Mouse (Mus musculus): ENCODE data around the gene Cul9.
A peak's percentile ranks its signal among the peaks of the same experiment; 100 is the strongest.
"Not testable (repeated sequence)": the region's sequence is repeated elsewhere in the genome, so short reads cannot be mapped to it uniquely, and the experiment has no call there.

The Cul9 gene

DNA sequence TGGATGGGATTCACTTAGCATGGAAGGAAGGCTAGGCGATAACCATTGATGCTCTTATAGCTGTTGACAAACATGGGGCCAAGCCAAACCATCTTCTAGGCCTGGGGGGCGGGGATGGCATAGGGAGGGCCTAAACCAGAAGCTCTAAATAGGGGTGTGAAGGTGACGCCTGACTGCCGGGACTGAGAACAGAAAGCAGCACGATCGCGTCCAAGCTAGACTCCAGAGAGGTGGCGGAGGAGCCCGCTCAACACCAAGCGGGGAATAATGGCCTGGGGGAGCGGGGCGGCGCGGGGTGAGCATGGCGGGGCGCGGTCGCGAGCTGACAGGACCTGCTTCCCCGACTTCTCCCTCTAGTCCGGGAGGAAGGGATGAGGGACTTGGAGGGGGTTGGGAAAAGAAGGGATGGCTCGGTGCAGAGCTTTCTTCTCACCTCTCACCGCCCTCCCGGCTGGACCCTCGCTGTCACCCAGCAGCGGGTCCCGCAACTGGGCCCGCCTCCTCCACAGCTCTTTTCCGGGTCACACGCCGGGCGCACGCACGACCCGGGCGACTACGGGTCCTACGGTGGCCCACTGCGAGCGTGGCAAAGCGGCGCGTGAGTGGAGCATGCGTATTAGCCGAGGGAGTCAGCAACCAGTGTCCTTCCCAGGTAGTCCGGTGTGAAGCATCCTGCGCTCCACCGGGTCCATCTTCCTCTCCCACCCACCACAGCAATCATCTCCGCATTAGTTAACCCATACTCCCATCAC lies at the start of gene Cul9:
Cul9 (minus strand) TSS at position 576 of the 752 bp plus-strand sequence.
- peak; percentile 64 to 65 for DNase-seq

DNA sequence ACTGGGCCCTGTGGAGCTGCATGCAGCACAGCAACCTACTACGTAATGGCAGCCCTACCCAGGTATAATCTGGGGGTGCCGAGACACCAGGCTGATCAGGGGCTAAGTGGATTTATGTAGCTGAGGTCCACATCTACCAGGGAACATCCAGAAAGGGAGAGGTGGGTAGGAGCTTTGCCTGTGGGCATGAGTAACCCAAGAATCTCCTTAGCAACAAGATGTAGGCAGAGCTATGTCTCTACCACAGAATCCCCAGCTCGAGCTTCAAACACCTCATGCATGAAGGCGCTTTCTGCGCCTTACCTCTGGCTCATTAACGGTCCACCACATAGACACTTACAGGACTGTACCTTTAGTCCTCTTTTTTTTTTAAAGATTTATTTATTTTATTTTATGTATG lies 49.1 kb upstream of the Cul9 start:
- no peak for DNase-seq

DNA sequence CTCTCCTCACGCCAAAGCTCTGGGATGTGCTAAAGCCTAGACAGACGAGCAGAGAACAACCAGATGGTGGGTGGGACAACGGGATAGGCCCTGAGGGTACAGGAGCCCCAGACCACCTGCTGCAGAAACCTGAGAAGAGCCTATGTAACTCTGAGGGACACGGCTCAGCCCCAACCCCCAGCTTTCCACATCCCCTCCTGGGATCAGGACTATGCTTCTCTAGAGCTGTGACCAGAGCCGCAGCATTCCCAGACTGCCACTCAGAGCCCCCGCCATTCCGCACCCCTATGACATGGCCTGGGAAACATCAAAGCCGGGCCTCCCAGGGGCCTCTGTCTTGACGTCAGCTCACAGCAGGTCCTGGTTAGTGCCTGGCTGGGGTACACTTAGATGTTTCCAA lies 48.4 kb upstream of the Cul9 start:
- no peak for DNase-seq

DNA sequence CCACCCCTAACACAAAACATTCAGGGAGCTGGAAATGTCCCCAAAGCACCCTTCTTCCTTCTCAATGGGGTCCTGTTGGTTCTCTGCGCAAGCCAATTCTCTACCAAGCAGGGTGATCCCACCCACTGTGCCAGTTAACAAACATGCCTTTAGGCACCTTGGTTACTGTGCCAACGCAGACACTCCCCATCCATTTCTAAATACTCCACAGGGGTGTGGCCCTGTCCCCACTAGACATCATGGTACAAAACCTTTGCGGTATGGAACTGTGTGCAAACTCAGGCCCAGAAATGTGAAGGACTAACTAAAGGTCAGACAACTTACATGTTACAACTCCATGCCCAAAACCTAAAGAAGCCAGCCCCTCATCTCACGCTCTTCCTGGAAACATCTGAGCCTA lies 46.9 kb upstream of the Cul9 start:
- no peak for DNase-seq

DNA sequence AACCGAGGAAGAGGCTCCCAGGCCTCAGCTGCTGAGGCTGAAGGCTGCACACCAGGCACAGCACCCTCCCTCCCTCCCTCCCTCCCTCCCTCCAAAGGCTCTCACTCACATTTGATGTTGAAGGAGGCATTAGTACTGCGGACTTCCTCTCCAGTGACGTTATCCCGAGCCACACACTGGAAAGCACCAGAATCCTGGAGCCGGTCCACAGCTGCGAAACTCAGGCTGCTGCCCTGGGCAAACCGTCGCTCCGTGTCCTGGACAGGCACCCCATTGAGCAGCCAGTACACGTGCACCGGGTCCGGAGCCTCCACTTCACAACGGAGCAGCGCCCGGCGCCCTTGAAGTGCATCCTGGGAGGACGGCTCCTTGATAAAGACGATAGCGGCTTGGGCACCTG lies 45.2 kb upstream of the Cul9 start:
- no peak for DNase-seq

DNA sequence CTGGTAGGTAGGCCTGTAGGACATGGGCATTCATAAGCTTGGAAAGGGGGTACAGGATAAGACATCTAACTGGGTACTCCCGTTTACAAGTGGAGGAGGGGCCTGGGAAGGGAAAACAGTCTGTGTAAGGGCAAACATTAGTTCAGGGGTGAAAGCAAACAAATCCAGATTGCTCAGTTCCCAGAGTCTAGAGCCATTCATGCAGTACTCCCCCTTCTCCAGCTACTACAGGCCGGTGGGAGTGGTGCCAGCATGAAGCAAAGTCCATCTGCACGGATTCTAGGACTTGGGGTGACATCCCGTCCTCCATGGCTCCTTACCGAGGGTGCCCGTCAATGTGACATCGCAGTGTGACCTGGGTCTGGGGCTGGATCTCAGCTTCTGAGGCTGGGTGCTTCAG lies 44.3 kb upstream of the Cul9 start:
- DNase-seq = no peak

DNA sequence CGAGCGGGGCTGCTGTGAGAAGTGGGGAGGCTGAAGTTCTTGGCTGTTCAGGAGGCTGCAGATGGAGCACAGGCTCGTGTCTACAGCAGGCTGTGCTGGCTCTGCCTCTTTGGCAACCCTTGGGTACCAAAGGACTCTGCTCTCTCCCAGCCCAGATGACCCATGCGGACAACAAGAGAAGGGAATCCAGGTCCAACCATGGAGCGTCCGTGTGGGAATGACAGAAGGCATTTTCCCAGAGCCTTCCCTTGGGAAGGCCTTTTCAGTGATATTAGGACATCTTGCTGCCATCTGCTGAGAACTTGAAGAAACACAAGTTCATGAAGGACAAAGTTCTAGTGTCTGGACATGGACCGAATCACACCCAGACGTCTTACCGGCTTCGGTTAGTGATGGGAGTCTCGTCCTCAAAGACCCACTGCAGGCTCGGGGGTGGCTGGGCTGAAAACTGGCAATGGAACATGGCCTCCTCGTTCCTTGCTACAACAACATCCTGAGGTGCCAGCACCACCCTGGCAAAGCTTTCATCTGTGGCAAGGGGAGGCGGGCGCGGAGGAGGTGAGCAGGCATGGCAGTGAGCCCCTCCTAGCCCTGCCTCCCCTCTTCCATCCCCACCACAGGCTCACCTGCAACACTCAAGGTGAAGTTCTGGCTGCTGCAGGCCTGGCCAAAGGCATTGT lies 43.6 kb upstream of the Cul9 start:
- DNase-seq = no peak

DNA sequence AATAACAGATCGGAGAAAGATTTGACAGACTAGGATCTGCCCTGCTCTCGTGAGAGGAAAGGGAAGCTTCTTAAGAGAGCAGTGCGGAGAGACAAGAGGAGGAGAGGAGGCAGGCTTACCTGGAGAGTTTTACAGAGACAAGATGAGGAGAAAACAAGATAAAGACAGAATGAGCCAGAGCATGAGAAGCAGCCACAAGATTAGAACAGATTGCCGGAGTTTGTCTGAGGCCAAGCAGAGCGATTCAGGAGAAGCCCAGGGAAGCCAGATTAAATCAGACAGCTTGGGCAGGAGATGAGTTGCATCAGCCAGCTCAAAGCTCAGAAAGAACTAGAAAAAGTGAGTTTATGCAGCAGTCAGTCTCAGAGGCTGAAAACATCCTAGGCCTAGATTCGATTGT lies 42.7 kb upstream of the Cul9 start:
- no peak for DNase-seq

DNA sequence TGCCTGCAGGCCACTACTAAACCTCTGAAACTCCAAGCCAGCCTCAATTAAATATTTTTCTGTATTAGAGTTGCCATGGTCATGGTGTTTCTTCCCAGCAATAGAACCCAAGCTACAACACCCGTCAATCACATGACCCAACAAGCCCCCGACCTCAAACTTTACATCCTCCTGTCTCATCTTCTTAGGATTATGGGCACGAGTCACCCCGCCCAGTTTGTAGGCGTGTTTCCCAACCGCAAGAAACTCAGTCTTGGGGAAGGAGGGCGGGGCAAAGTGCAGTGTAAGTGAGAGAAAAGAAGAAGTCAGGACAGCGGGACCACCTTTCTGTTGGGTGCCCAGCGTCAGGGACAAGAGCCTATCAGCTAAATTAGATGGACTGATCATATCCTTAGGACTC lies 42.0 kb upstream of the Cul9 start:
- no peak for DNase-seq

DNA sequence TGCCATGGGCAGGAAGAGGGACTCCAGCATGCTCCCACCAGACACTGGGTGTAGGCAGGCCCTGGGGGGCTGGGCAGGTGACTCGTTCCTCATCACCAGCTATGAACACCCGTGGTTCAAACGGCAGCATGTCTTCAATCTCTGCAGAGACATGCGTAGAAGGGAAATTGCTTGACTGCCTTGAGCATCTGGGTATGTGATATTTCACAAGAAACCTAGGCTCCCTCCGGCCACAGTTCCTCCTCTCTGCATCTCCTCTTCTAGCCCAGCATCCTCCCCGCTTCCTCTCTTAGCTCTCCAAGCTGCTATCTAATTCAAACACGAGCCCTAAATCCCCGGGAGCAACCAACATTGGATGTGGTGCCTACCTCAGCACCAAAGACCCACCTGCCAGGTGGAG lies 40.1 kb upstream of the Cul9 start:
- DNase-seq = no peak

DNA sequence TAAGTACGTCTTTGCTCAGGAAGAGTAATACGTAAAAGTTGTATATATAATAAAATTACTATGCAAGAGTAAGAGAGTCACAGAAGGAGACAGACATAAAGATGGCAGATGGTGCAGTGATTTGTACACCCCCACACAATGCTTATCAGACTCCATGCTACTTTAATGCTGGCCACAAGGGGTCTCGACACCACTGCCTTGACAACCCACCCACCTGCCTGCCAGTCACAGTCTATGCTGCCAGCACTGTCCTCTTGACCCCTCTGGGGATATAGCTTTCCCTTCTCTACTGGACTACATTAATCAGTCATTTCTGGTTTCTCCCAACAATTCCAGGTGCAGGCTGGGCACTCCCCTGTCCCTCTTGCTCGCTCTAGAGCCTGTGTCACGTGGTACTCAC lies 32.5 kb upstream of the Cul9 start:
- DNase-seq = no peak

DNA sequence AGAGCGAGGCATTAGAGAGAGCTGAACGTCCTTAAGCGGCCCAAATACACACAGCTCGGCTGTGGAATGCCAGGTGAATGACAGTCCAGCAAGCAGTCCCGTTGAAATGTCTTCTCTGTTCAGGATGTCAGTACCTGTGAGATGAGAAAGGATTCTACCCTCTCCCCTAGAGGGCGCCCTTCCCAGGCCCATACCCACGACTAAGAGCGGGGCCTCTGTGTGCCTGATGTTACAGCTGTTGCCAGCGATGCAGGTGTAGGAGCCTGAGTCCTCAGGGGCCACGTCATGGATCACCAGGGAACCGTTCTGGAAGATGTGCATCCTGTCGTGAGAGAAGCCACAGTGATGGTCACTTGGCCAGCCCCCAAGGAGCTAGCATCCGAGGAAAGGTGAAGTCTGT lies 29.9 kb upstream of the Cul9 start:
- peak; percentile 44 to 49 for DNase-seq

DNA sequence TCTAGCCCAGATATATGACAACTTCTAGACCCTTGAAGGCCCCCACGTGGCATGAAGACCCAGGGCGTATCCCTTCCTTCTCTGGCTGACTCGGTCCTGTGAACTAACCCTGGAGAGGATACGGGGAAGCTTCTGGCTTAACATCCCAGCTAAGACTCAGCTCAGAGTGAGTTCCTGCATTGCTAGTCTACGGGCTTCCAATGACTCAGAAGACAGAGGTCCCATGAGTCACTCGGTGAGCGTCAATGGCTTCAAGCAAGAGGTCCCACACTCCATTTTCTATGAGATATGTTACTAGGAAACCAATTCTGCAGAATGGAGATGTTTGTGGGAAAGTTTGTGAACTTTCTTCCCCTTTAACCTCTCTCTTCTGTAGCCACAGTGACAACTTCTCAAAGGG lies 28.3 kb upstream of the Cul9 start:
- no peak for DNase-seq

DNA sequence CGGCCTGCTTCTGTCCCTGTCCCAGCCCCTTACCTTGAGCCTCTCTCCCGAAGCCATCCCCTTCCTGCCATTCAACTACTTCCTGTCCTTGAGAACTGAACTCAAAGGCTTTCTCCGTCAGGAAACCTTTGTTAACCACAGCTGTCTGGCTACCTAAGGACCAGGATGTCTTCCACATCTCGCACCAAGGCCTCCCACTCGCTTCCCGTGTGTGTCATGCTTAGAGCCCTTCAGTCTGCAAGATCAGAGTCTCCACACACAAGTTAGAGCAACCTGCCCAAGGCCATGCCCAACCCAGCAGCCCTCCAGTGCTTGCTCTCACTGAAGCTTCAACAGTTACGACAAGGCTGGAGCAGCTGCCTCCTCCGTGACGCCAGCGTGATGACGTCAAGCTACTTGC lies 24.8 kb upstream of the Cul9 start:
- DNase-seq = no peak

DNA sequence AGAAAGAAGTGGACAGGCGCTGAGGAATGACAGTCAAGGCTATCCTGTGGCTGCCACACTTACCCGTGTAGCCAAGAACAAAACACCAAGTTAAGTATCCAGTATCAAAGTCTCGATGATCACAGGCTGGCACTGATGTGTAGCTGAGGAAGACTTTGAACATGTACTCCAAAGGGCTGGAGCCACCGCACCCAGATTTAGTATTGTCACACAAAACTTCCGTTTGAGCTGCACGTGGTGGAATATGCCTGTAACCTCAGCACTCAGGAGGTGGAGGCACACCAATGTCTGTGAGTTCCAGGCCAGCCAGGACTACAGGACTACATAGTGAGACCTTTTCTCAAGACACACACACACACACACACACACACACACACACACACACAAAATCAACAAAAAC lies 13.0 kb upstream of the Cul9 start:
- no peak for DNase-seq

DNA sequence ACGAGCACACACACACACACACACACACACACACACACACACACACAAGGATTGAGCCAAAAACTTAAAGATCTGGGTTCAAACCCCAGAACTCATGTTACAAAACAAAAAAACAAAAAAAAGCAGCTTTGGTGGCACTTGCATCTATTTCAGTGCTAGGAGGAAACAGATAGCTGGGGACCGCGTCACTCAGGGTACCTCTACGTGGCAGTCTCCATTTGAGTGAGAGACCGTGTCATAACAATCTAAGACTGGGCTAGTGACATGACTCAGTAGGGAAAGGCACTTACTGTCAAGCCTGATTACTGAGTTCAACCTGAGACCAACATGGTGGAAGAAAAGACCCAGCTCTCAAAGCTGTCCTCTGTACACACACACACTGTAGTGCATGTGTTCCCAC lies 12.0 kb upstream of the Cul9 start:
- DNase-seq = no peak

DNA sequence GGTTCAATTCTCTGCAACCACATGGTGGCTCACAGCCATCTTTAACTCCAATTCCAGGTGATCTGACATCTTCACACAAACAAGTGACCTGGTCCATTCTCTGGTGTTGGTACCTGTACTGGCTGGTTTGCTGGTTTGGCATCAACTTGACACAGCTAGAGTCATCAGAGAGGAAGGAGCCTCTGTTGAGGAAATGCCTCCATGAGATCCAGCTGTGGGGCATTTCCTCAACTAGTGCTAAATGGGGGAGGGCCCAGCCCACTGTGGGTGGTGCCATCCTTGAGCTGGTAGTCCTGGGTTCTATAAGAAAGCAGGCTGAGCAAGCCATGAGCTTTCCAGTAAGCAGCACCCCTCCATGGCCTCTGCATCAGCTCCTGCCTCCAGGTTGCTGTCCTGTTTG lies 11.1 kb upstream of the Cul9 start:
- not testable (repeated sequence) for DNase-seq

DNA sequence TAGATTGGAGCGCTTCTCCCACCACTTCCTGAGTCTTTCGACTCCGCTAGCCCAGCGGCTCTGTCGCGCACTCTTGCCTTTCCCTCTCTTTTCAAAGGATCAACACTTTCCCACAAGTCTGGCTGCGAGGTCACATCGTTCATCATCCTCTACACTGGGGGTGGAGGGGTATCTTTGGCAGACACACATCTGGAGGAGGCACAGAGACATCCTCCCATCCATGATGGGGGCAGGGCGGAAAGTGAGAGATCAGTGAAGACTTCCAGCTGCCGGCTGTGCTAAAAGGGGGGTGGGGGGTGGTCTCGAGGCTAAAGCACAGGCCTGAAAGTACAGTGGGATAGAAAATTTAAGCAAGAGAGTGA lies 10.4 kb upstream of the Cul9 start:
- no peak for DNase-seq

DNA sequence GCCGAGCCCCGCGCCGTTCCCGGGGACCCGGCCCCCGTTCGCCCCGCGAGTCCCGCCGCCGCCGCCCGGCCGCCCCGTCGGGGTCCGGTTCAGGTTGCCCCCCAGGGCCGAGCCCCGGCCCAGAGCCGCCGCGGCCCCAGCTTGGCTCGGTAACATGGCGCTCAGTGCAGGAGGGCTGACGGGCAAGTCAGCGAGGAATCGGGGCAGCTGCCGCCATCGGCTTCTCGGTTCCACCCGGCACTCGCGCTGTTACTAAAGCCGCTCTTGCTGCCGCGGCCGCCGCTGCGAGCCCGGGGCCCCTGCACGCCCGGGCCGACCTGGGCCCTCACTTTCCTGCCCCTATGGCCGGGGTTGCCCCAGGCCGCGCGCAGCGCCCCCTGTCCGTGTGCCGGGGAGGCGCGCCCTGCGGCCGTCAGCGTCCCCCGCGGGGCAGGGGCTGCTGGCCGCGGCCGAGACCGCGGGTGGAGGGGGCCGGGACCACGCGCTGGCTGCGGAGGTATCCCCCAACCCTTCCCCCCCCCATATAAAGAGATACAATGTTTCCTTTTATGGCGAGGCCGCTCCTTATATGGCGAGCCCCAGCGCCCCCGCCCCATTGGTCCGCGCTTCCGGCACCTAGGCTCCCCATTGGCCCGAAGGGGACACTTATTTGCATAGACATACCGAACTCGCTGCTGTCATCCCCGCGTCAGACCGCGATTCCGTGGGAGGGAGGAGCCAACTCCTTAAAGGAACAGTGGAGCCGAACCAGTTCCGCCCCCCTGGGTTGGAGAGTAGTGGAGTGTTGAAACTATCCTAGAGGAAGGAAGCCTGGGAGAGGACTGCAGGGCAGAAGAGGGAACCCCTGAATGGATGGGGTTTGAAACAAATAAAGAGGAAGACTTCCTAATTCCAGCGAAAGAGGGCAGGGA lies 9.7 kb upstream of the Cul9 start, which contains the start of gene Srf:
Srf (minus strand) TSS at position 503 of the 911 bp plus-strand sequence.
- DNase-seq = peak; percentile 93 to 96

DNA sequence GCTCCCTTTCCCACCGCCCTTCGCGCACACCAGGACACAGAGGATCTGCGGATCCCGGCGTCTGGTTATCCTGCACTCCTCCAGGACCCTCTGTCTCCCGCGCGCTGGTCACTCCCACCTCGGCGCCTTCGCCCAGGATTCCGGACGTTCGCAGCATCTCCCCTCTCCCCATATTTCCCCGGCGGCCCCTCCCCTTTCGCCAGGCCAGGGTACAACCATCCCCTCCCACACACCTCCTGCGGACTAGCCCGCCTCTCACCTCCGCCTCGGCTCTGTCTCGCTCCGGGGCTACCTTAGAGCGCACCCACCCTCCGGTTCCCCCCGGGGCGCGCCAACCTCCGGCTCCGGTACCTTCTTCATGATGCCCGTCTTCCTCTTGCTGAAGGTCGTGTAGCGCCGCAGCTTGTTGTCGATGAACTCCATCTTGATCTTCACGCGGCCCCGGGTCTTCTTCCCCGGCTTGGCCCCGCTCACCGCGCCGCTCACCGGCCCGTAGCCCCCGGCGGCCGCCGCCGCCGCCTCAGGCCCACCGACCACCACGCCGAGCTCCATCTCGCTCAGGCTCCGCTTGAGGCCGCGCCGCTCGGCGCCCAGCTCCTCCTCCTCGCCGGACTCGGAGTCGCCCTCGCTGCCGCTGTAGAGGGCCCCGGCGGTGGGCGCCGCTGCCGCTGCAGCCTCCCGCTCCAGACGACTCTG lies 8.9 kb upstream of the Cul9 start:
- peak in 1 of 2 experiments; percentile 62 for DNase-seq

DNA sequence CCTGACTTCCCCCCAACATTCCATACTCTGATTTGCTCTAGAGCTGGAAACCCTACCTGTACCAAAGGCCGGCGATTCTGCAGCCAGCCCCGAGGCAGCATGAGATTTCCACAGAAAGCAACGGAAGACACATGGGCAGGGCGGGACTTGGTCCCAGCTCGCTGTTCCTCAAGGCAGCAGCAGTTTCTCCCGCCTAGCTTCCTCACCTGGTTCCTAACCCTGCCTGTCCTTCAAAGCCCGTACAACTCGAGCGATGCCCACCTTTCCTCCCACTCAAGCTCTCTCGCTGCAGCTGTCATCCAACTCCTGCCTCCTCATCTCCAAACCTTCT lies 8.4 kb upstream of the Cul9 start:
- no peak for DNase-seq

DNA sequence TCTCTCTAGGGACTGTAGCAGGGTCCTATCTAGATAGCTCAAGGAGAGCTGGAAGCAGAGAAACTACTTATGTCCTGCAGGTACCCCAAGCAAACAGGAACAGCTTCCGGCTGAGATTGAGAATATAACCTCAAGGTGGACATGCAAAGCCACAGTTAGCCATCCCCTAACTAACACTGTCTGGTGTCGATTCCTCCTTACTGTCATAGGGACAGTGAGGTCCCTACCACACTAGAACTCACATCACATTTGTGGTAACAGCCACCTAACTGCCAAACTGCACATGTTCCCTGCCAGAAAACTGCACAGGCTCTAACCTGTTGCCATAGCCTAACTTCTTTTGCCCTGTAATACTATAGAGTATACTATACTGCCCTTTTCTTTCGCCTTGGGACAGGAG lies 7.7 kb upstream of the Cul9 start:
- no peak for DNase-seq

DNA sequence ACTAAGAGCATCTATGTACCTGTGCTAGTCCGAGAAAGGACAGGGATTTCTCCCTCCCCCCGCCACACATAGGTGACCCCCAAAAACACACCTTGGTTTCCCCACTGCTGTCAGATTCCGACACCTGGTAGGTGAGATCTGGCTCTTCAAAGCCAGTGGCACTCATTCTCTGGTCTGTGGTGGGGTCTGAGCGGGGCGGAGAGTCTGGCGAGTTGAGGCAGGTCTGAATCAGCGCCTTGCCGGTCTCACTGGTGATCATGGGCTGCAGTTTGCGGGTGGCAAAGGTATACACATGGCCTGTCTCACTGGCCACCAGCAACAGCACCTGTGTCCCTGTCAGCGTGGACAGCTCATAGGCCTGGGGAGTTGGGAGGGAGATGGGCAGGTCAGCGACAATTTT lies 7.3 kb upstream of the Cul9 start:
- DNase-seq = no peak

All from B cell, adult 2 months (primary cell).